Mouse (Mus musculus) urinary bladder, postnatal 36 days (tissue): ENCODE measurements around the gene Cxcl5.
"Not testable (repeated sequence)": the region's sequence is repeated elsewhere in the genome, so short reads cannot be mapped to it uniquely, and the experiment has no call there.

Experiments
- DNase-seq, 2 experiments: peaks; one replicate each; pipeline ENCODE4 v3.0.0; 2022; ENCODE audit warnings: low spot score in 2 of 2, mixed read lengths in 1 of 2

Cxcl5 gene

DNA sequence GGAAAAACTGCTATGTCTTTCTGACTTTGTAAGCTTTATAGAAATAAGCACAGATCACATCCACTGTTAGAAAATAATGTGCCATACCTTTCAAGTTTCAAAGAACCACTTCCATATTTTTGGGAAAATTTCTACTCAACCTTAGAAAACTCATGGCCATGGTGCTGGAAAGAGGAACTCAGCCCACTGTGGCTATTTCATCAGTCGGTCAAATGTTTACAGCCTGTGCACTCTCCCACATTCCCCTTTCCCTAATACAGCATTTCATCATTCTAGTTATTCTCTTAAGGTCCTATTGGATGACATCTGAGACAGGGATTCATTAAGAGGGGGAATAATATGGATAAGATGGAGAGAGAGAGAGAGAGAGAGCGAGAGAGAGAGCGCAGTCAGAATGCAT, 24.5 kb downstream of the Cxcl5 start:
- DNase-seq: no peak

- peak; percentile 47 to 56 for DNase-seq
Observed at GRCm38 (mm10) chr5:90785659-90786588, 26.8 kb downstream of the Cxcl5 start, which contains the start of gene Cxcl3. Gene Cxcl3 (plus strand): TSS chr5:90786103.

- no peak for DNase-seq
Observed at GRCm38 (mm10) chr5:90788114-90788513, 29.0 kb downstream of the Cxcl5 start.

DNA sequence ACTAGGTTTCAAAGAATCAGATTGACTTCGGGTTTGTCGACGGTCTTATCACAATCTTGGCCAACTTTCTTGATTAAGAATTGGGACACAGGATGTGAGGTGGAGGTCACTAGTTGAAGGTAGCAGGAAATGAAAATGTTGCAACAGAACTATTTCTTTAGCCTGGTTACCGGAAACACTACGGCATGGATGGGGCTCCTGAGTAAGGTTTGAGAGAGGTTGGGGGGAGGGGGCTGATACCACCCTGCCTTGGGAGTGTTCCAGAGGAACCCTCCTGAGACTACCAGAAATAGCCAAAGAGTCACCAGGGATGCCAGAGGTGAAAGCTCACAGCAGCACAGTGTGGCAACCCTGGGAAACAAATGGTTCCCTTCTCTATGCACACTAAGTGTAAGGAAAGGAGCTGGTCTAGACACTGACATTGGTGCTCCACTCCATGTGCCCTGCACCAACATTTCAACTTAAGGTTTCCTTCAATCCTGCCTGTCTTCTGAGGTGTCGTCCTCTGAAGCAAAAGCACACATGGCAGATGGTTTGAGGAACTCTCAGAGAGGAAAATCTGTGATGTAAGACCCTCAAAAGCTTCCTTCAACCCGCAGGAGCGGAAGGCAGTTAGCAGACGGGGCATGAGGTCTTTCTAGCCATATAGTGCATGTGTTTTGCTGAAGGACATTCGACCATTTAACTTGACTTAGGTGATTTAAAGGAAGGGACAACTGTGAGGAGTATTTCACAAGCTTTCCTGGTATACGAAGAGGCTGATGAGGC, 30.3 kb downstream of the Cxcl5 start:
- DNase-seq: no peak

DNA sequence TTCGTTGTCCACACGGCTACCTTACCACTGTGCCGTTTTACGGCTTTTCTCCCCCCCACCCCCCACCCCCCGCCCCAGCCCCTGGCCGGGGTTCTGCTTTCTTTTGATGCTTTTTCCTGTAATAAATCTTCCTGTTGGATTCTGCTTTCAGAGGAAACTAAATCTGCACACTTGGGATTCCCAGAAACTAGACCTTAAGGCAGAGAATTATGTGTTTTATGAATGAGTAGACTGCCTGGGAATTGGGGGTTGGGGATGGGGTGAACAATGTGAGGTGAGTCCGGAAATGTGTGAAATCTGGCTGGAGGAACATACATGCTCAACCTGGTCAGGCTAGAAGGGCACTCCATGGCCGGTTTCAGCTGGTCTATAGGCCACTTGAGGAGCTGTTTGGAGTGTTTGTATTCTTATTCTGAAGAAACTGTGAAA, 30.9 kb downstream of the Cxcl5 start:
- DNase-seq: no peak

- DNase-seq: no peak
Observed at GRCm38 (mm10) chr5:90794195-90794625, 35.0 kb downstream of the Cxcl5 start, which contains the start of gene Cxcl15. Gene Cxcl15 (plus strand): TSS chr5:90794534.

DNA sequence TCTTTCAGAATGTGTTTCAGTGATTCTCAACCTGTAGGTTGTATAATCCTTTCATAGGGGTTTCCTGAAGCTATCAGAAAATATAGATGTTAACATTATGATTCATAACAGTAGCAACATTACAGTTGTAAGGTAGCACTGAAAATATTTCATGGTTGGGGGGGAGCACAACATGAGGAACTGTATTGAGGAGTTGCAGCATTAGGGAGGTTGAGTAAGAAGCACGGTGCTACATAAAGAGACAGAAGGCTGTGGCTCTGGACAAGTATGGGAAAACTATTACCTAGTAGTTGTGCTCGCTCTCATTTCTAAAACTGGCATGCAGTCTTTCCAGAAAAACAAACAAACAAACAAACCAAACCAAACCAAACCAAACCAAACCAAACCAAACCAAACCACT, 36.2 kb downstream of the Cxcl5 start:
- DNase-seq: not testable (repeated sequence)

- no peak for DNase-seq
Observed at GRCm38 (mm10) chr5:90804574-90804973, 45.4 kb downstream of the Cxcl5 start.

DNA sequence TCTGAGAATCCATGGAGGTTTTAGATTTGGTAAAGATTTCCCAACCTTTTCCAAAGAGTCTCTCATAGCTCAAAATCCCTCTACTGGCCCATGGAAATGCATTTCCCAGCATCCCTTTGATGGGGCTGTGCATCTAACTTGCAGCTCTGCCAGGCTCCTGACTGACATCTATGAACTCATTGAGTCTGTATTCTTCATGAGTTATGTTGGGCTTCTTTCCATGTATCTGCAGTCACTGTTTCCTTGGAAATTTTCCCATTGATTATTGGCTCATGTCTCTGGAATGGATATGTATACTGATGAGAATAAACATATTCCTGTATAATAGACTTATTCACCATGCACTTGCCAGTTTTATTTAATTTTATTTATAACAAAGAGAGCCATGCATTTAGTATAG, 46.9 kb downstream of the Cxcl5 start:
- no peak for DNase-seq

DNA sequence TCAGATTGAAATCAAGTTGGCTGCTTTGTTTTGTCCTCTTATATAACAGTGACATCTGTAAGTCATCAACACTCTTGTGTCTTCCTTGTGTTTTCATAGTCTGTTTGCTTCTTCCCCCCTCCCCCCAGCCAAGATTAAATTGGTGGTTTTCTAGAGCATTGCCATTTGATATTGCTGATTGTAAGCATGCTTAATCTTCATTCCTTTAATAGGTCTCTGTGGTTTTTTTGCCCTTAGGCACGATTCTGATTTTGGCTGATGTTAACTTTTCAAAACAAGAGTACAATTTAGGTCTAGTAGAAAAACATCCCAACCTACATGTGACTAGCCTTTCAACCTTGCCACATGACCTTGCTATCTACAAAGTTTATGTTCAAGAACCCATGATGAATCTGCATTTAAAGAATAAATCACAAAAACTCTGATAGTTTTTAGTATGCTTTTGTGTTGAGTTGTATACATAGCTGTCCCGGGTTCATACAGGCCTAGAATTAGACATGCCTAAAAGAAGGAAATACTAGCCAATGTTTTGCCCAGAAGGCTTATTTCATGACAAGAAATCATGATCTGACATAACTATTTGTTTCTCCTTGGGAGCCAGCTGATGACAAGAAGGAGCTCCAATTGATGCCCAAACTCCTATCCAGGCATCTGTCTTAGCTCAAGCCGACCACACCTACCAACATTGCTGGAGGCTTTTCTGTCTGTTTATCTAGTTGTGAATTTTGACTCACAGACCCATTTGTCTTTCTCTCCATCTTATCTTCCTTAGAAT, 48.2 kb downstream of the Cxcl5 start:
- DNase-seq: no peak
